Mouse (Mus musculus) retina, postnatal 7 days (tissue): ENCODE results near the gene Olfr1366.
"Not testable (repeated sequence)": the region's sequence is repeated elsewhere in the genome, so short reads cannot be mapped to it uniquely, and the experiment has no call there.

ENCODE experiments used
- DNase-seq: peaks from one replicate; pipeline ENCODE4 v3.0.0-alpha.2; 2012; ENCODE audit warnings: low read depth, low spot score

The Olfr1366 gene

GRCm38 (mm10) chr13:21542708-21543107, at the start of gene Olfr1366:
Olfr1366 (minus strand) TSS chr13:21542808.
- DNase-seq: no peak

DNA sequence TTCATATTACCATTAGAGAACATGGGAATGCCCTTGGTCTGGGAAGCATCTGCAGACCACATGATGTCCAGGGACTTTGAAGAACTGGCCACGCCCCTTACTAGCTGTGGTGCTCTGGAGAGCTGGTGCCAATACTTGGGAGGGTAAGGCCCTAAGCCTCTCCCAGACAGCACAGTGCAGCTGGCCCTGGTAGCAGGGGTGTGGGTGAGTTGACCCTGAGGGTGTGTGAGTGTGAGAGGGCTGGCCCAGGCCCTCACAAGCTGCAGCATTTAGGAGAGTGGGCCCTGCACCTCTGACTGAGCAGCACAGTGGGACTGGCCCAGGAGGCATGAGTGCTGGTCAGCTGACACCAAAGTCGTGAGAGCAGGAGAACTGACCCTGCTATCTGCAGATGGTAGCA, 49.0 kb upstream of the Olfr1366 start:
- no peak for DNase-seq

- DNase-seq: no peak
These were observed 39.1 kb upstream of the Olfr1366 start, which contains the start of gene Olfr1364 for GRCm38 (mm10) chr13:21581659-21582058. Olfr1364 (minus strand) TSS chr13:21581759.

GRCm38 (mm10) chr13:21559793-21560192, 17.2 kb upstream of the Olfr1366 start, which contains the start of gene Olfr1535:
Olfr1535 (minus strand) TSS chr13:21559893.
- no peak for DNase-seq

GRCm38 (mm10) chr13:21550416-21551110, 8.0 kb upstream of the Olfr1366 start:
- DNase-seq: no peak

GRCm38 (mm10) chr13:21549487-21549886, 6.9 kb upstream of the Olfr1366 start:
- DNase-seq: no peak

GRCm38 (mm10) chr13:21530781-21531201, 11.8 kb downstream of the Olfr1366 start, which contains the start of gene Zkscan8:
Zkscan8 (minus strand) TSS chr13:21531120.
- DNase-seq: peak; percentile 82

DNA sequence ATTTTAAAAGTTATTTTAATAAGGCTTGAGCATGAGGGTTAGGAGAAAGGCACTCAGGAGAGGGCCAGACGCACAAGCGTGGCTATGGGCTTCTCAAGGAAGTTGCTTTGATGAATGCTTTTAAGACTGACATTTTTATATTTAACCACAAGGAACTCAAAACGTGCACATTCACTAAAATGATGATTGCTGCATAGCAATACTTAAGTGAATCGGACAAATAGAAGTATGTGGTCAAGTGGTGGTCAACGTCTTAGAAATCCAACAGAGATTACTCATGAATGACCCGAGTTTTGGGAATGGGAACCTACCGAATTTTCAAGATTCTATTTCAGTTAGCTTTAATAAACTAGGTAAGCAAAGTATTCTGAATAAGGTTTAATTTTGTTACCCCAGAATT, 12.5 kb downstream of the Olfr1366 start:
- DNase-seq: no peak

GRCm38 (mm10) chr13:21506221-21506649, 36.4 kb downstream of the Olfr1366 start:
- DNase-seq: peak; percentile 74

DNA sequence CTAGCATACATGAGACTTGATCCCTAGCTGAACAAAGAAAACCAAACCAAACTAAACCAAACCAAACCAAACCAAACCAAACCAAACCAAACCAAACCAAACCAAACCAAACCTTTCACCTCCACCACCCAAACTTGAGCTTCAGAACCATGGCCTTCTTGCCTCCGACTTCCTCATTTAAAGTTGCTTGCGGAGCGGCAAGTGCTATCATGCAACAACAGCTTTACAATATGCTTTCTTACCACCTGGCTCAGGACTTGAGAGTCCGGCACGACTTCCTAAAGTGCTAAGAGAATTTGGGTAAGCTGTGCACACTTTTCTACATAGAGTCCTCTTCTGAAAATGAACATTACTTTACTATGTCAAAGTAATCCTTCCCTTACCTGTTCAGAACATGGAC, 40.3 kb downstream of the Olfr1366 start:
- no peak for DNase-seq

GRCm38 (mm10) chr13:21501182-21501581, 41.4 kb downstream of the Olfr1366 start, which contains the start of gene Gm11273:
Gm11273 (minus strand) TSS chr13:21501418.
- not testable (repeated sequence) for DNase-seq

DNA sequence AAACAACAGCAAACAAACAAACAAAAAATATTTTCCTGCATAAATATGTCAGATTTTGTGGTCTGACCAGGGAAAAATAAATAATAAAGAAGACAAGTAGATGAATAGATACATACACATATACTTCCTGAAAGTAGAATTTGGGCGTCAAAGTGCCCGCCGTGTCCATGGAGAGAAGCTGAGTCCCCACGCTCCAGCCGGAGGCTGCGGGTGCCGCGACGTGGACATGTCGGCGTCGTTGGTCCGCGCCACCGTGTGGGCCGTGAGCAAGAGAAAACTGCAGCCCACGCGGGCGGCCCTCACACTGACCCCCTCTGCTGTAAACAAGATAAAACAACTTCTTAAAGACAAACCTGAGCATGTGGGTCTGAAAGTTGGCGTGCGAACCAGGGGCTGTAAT, 47.5 kb downstream of the Olfr1366 start, which contains the start of gene AK157302:
Gene AK157302, plus strand, starts transcription at position 144 of the 400 bp plus-strand sequence.
- DNase-seq: no peak

DNA sequence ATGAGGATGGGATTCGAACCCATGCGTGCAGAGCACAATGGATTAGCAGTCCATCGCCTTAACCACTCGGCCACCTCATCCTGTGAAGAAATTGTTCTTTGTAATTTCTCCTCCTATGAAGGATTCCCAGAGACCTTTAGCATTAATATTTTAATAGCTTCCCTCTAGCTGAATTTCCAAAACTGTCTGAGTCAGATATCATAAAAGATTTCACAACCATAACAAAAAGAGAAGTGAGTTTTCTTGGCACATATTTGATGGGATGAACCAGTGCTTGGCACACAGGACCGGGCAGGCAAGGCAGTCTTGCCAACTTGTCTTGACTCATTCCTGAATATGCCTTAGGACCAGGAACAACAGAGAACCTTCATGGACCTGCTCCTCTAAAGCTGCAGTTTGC, 49.8 kb downstream of the Olfr1366 start:
- DNase-seq: no peak

DNA sequence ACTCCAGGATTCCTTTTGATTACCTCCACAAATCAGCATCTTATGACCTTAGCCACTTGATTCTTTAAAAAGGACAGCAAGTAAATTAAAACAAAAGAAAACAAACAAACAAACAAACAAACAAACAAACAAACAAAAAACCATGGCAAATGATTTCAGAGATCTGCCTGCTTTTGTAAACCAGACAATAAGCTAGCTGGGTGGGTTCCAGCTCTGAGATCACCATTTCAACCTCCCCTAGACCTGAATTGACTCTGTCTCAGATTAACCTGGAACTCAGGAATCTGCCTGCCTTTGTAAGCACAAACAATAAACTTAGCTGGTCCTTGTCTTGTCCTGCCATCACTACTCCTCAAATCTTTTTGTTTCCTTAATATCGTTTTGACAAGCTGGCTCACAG, 55.7 kb downstream of the Olfr1366 start:
- DNase-seq: no peak
